Mouse (Mus musculus): ENCODE measurements at regions not wholly inside any gene's neighbourhood (a gene's known extent, or its start where the extent isn't known, plus 50 kb on each side); places are given as distances from the start of the nearest gene placed in this dataset.

GRCm38 (mm10) chr7:77325140-77325539, 1095.5 kb downstream of the Agbl1 start:
- Histone ChIP-seq H3K4me2 (ENCODE audit: low read length) (no peak overlapping the region), H3K36me3 (ENCODE audit: control insufficient read depth, insufficient read depth, low read length) (no peaks in the 10 kb centered on the region), H3K9me3 (ENCODE audit: control insufficient read depth, low read length) (no peaks in the 10 kb centered on the region), H3K9ac (ENCODE audit: low read length) (no peak overlapping the region), H3K27ac (ENCODE audit: low read depth) (no peak overlapping the region), H3K4me1 (replicated peaks; ENCODE audit: control insufficient read depth, insufficient read depth, low read length) (no peaks in the 10 kb centered on the region), H3K4me3 (ENCODE audit: low read depth, low read length) (no peak overlapping the region), H3K27me3 (replicated peaks; ENCODE audit: control insufficient read depth, insufficient read depth, low read length) (no peaks in the 10 kb centered on the region)
- DNase-seq (ENCODE audit: low spot score) (no peak), ATAC-seq (replicated peaks; ENCODE audit: low FRiP score, low TSS enrichment, low read depth) (no peak)
- WGBS: 56% methylated on average over 2 of the region's 2 CpGs

GRCm38 (mm10) chr7:77326836-77327235, 1097.1 kb downstream of the Agbl1 start:
- Histone ChIP-seq H3K4me1 (replicated peaks; ENCODE audit: control insufficient read depth, insufficient read depth, low read length) (no peaks in the 10 kb centered on the region), H3K4me3 (ENCODE audit: low read depth, low read length) (no peak overlapping the region), H3K4me2 (ENCODE audit: low read length) (no peak overlapping the region), H3K27me3 (replicated peaks; ENCODE audit: control insufficient read depth, insufficient read depth, low read length) (no peaks in the 10 kb centered on the region), H3K9me3 (ENCODE audit: control insufficient read depth, low read length) (no peaks in the 10 kb centered on the region), H3K36me3 (ENCODE audit: control insufficient read depth, insufficient read depth, low read length) (no peaks in the 10 kb centered on the region), H3K9ac (ENCODE audit: low read length) (no peak overlapping the region), H3K27ac (ENCODE audit: low read depth) (no peak overlapping the region)
- WGBS: 91% methylated on average over 3 of the region's 3 CpGs
- no peak for DNase-seq (ENCODE audit: low spot score)
- no peak for ATAC-seq (replicated peaks; ENCODE audit: low FRiP score, low TSS enrichment, low read depth)

DNA sequence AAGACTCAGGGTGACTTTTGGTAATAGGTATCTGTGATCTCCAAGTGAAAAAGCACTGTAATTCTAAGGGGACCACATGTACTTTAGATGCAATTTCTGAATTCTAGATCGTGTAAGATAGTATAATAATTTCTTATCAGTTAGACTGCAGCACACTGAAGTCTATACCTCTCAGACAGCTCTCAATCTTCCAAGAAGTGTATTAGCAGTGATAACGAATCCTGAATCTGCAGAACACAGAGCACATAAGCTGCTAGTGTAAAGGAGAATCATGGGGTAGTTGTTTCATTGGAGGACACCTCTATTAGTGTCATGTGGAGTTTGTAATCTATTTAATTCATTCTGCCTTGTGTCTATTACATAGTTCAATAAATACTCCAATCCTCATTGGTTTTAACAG, 1097.8 kb downstream of the Agbl1 start:
- DNase-seq (ENCODE audit: low spot score) (no peak), ATAC-seq (replicated peaks; ENCODE audit: low FRiP score, low TSS enrichment, low read depth) (no peak)
- Histone ChIP-seq H3K9me3 (ENCODE audit: control insufficient read depth, low read length) (no peaks in the 10 kb centered on the region), H3K4me1 (replicated peaks; ENCODE audit: control insufficient read depth, insufficient read depth, low read length) (no peaks in the 10 kb centered on the region), H3K27me3 (replicated peaks; ENCODE audit: control insufficient read depth, insufficient read depth, low read length) (no peaks in the 10 kb centered on the region), H3K4me2 (ENCODE audit: low read length) (no peak overlapping the region), H3K9ac (ENCODE audit: low read length) (no peak overlapping the region), H3K27ac (ENCODE audit: low read depth) (no peak overlapping the region), H3K4me3 (ENCODE audit: low read depth, low read length) (no peak overlapping the region), H3K36me3 (ENCODE audit: control insufficient read depth, insufficient read depth, low read length) (no peaks in the 10 kb centered on the region)
- 73% methylated on average over 2 of the region's 2 CpGs for WGBS

DNA sequence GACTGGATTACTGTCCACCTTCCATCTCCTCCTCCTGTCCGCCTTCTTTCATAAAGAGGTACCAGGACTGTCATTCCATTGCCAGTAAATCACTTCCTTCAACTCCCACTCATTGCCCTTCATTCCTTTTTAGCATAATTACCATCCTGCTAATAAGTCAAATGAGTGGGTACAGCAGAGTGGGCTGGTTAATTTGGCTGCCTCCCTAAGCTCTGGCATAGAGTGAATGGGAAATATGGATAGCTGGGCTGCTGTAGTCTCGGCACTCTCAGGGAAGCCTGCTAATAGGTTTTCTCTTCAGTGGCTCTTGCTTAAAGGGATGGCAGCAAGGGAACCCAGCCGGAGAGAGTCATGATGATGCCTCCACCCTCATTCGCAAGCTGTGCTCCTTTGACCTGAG, 1108.9 kb downstream of the Agbl1 start:
- Histone ChIP-seq H3K9ac (ENCODE audit: low read length) (no peak overlapping the region), H3K36me3 (ENCODE audit: control insufficient read depth, insufficient read depth, low read length) (no peaks in the 10 kb centered on the region), H3K4me1 (replicated peaks; ENCODE audit: control insufficient read depth, insufficient read depth, low read length) (no peaks in the 10 kb centered on the region), H3K4me3 (ENCODE audit: low read depth, low read length) (no peak overlapping the region), H3K4me2 (ENCODE audit: low read length) (no peak overlapping the region), H3K9me3 (ENCODE audit: control insufficient read depth, low read length) (no peaks in the 10 kb centered on the region), H3K27ac (ENCODE audit: low read depth) (no peak overlapping the region), H3K27me3 (replicated peaks; ENCODE audit: control insufficient read depth, insufficient read depth, low read length) (no peaks in the 10 kb centered on the region)
- 91% methylated on average over 4 of the region's 4 CpGs for WGBS
- DNase-seq (ENCODE audit: low spot score) (no peak), ATAC-seq (replicated peaks; ENCODE audit: low FRiP score, low TSS enrichment, low read depth) (no peak)
